Mouse (Mus musculus) intestine, embryonic 14.5 days (tissue): Measurements from ENCODE around the gene Scube2. TPM values are rescaled to one million over a fixed set of nuclear protein-coding genes. Genes with fewer than 3 reads are reported as not detected.

Experiments used
- ATAC-seq: fragments of 200-750 bp; cut with Nextera tagmentation; replicated peaks from 2 replicates; pipeline ENCODE4 v1.8.0; 2017; ENCODE audit warnings: low read depth, moderate number of reproducible peaks, moderate TSS enrichment, moderate library complexity; ENCODE audit not compliant: low FRiP score, low TSS enrichment
- DNase-seq: peaks from one replicate; pipeline ENCODE4 v3.0.0-alpha.2; 2018; ENCODE audit warnings: low spot score
- H3K27ac ChIP-seq: fragments of 300-500 bp; sonication (generic); 2 replicates; pipeline ENCODE4 v1.5.1; 2014; ENCODE audit warnings: low read depth, mild to moderate bottlenecking, control low read depth
- H3K27me3 ChIP-seq: fragments of 300-500 bp; sonication (generic); replicated peaks from 2 replicates; pipeline ENCODE4 v1.6.1; 2014; ENCODE audit warnings: low read length, control low read depth; ENCODE audit not compliant: control insufficient read depth, insufficient read depth
- H3K36me3 ChIP-seq: fragments of 300-500 bp; sonication (generic); 2 replicates; pipeline ENCODE4 v1.6.1; 2014; ENCODE audit warnings: low read length, control low read depth; ENCODE audit not compliant: control insufficient read depth, insufficient read depth
- H3K4me1 ChIP-seq: fragments of 300-500 bp; sonication (generic); replicated peaks from 2 replicates; pipeline ENCODE4 v1.6.1; 2014; ENCODE audit warnings: low read length, control low read depth, mixed read lengths; ENCODE audit not compliant: control insufficient read depth, insufficient read depth
- H3K4me2 ChIP-seq: fragments of 300-500 bp; sonication (generic); 2 replicates; pipeline ENCODE4 v1.6.1; 2014; ENCODE audit warnings: low read length
- H3K4me3 ChIP-seq: fragments of 300-500 bp; sonication (generic); 2 replicates; pipeline ENCODE4 v1.5.1; 2014; ENCODE audit warnings: low read depth, low read length, control low read depth, mixed read lengths
- H3K9ac ChIP-seq: fragments of 300-500 bp; sonication (generic); 2 replicates; pipeline ENCODE4 v1.6.1; 2014; ENCODE audit warnings: mild to moderate bottlenecking, low read length
- H3K9me3 ChIP-seq: fragments of 300-500 bp; sonication (generic); 2 replicates; pipeline ENCODE4 v1.6.1; 2016; ENCODE audit warnings: low read length, control low read depth; ENCODE audit not compliant: control insufficient read depth
- WGBS: fragments of 180-500 bp; shearing (Covaris S2); extraction: QIAGEN DNeasy Blood & Tissue Kit; methylation state at CpG from one replicate; pipeline ENCODE4 v1.1.7; 2014; 5-methylcytosine and 5-hydroxymethylcytosine counted together
- polyA plus RNA-seq: library from polyadenylated mRNA; unstranded; fragments of >200 nt; fragmentation: Nextera tagmentation; extraction: Ambion mirVana; gene quantifications from 2 replicates; pipeline ENCODE4 v1.2.1, GENCODE M21; 2014

Gene Scube2
- polyA plus RNA-seq, 1 experiment from 2014 or later = 1.6 TPM

DNA sequence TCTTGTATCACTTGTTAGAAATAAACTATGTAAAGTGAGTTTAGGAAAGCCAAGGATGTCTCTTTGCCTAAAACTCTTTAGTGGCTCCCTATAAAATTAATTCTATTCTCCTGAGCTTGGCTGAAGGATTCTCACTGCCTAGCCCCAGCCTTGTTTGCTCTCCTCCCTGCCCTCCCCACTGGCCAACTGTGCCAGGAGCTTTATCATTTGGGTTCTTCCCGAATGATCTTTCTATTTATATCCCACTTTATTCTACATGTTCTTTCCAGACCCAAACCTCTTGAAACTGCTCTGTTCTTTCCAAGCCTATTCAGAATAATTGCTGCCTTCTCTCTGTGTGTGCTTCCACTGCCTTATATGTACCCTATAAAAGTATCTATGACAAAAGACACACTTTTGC is 62.0 kb downstream of the Scube2 start:
- Histone ChIP-seq H3K4me3 (no peak overlapping the region), H3K27me3 (no peaks in the 10 kb centered on the region), H3K9ac (no peak overlapping the region), H3K9me3 (no peaks in the 10 kb centered on the region), H3K36me3 (no peaks in the 10 kb centered on the region), H3K27ac (no peak overlapping the region), H3K4me2 (no peak overlapping the region), H3K4me1 (no peaks in the 10 kb centered on the region)
- WGBS = 42% methylated on average over 1 of the region's 1 CpGs
- no peak for DNase-seq
- no peak for ATAC-seq

DNA sequence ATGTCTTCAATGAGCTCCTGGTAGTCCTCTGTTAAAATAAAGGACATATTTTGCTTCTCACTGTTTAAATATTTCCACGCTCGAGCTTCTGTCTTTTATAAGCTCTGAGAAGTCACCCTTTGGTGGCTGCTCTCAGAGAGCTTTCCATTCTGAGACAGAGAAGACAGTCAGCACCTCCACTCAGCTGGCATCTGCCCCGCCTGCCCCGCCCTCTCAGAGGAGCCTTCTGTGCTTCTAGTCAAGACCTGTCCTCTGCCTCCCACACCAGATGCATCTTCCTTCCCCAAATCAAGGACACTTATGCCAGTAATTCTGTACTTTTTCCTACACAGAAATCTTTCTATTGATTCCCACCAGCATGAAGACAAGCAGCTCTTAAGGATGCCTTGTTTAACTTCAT is 64.9 kb downstream of the Scube2 start:
- H3K36me3 ChIP-seq = no peaks in the 10 kb centered on the region
- H3K4me2 ChIP-seq = no peak overlapping the region
- 83% methylated on average over 4 of the region's 4 CpGs for WGBS
- no peaks in the 10 kb centered on the region for H3K4me1 ChIP-seq
- no peak overlapping the region for H3K4me3 ChIP-seq
- H3K27ac ChIP-seq = no peak overlapping the region
- DNase-seq = no peak
- H3K9me3 ChIP-seq = no peaks in the 10 kb centered on the region
- no peak overlapping the region for H3K9ac ChIP-seq
- no peaks in the 10 kb centered on the region for H3K27me3 ChIP-seq
- ATAC-seq = no peak

DNA sequence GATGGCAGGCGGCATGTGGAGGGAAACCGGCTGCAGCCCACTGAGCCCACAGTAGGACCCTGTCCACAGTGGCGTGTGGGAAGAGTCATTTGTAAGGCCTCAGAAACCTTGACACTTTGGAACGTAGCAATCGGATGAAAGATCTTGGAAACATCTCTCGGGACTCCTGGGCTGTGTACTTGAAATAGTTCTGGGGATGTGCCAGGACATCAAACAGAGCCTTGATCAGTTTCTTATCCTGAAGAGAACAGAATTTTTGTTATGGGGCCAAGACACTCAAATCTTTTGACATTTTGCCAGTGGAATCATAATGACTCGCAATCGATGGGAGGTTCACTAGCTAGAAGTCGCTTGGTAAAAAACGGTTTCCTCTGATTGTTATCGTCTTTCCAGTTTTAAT is 66.3 kb downstream of the Scube2 start:
- Histone ChIP-seq H3K9ac (no peak overlapping the region), H3K36me3 (no peaks in the 10 kb centered on the region), H3K9me3 (no peaks in the 10 kb centered on the region), H3K4me3 (no peak overlapping the region), H3K4me2 (no peak overlapping the region), H3K27me3 (no peaks in the 10 kb centered on the region), H3K27ac (no peak overlapping the region), H3K4me1 (no peaks in the 10 kb centered on the region)
- 69% methylated on average over 11 of the region's 11 CpGs for WGBS
- ATAC-seq (no peak), DNase-seq (no peak)

DNA sequence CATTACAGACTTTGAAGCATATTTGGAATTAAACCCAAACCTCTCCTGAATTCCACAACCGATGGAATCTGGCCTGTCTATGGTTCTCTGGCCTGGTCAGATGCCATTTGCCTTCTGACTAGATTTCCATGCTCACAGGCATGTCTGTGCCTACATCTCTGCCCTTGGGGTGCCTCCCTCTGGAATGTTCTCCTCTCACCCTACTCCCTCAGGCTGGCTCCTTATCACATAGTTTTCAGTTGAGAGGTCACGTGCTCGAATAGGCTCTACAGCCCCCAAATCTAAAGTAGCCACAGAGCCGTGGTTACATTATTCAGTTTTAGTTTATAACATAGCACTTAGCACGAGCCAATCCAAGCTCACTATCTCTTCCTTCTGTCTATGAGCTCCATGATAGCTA is 69.9 kb downstream of the Scube2 start:
- H3K9ac ChIP-seq = no peak overlapping the region
- H3K36me3 ChIP-seq = no peaks in the 10 kb centered on the region
- H3K4me1 ChIP-seq = no peaks in the 10 kb centered on the region
- DNase-seq (no peak), ATAC-seq (no peak)
- H3K4me3 ChIP-seq = no peak overlapping the region
- no peaks in the 10 kb centered on the region for H3K27me3 ChIP-seq
- no peak overlapping the region for H3K27ac ChIP-seq
- 59% methylated on average over 5 of the region's 5 CpGs for WGBS
- no peaks in the 10 kb centered on the region for H3K9me3 ChIP-seq
- H3K4me2 ChIP-seq = no peak overlapping the region

DNA sequence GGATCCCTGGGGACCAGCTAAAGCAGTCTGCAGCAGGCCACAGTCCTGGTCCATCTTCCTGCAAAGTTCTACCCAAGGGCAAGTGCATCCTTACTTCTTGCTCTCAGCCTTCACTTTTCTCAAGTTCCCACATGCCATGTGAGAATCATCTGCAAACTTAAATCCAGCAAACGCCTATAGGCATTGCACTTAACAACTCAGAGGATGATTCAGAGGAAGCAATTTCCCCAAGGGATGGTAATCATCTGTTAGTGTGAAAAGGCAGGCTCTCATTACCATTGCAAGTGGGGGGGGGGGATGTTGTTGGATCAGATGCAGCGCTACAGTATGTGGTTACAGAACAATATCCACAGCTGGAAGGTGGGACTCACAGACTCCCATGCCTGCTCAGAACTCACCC is 70.9 kb downstream of the Scube2 start:
- no peak overlapping the region for H3K4me2 ChIP-seq
- H3K27me3 ChIP-seq = no peaks in the 10 kb centered on the region
- H3K36me3 ChIP-seq = no peaks in the 10 kb centered on the region
- H3K9ac ChIP-seq = no peak overlapping the region
- 77% methylated on average over 2 of the region's 2 CpGs for whole genome bisulfite sequencing
- ATAC-seq (no peak), DNase-seq (no peak)
- H3K9me3 ChIP-seq = no peaks in the 10 kb centered on the region
- H3K4me1 ChIP-seq = no peaks in the 10 kb centered on the region
- H3K27ac ChIP-seq = no peak overlapping the region
- H3K4me3 ChIP-seq = no peak overlapping the region

DNA sequence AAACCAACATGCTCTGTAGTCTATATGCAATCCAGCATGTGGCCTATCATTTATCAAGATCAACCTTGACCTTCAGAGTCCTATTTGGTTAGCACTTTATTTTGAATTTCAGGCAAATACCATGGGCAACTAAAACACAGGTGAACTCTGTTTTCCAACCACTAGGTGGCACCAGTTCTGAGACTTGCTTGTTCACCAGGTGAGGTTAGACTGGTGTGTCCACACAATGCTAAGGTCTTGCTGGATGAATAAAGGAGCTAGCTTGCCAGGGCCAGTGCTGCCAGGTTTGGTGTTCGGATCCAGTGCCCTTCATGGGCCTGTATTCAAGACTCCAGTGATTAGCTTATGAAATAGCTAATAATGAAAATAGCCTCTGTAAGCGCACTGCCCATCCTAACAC is 72.7 kb downstream of the Scube2 start:
- H3K9me3 ChIP-seq = no peaks in the 10 kb centered on the region
- no peaks in the 10 kb centered on the region for H3K36me3 ChIP-seq
- H3K4me1 ChIP-seq = no peaks in the 10 kb centered on the region
- H3K27me3 ChIP-seq = no peaks in the 10 kb centered on the region
- ATAC-seq (peak; percentile 58; the same call in 1 of the 2 replicates), DNase-seq (peak; percentile 75)
- no peak overlapping the region for H3K4me3 ChIP-seq
- 83% methylated on average over 2 of the region's 2 CpGs for WGBS
- H3K4me2 ChIP-seq = no peak overlapping the region
- no peak overlapping the region for H3K27ac ChIP-seq
- H3K9ac ChIP-seq = no peak overlapping the region

DNA sequence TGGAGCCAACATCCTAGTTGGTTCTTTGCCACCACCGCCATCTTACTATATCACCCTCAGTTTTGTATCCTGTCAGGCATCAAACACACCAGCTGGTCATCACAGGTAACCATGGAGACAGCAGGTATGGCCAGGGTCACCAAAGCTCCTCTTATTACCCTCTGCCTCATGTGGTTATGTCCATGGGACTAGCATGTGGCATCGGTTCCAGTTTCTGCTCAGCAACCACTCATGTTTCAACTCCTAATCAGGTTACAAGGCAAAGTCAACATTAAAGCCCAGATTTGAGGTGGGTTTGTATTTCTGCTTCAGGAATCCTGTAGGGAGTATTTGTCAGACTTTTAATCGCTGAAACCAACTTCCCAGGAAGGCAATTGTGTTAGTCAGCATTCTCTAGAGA is 74.7 kb downstream of the Scube2 start:
- WGBS = 72% methylated on average over 3 of the region's 3 CpGs
- DNase-seq (no peak), ATAC-seq (no peak)
- Histone ChIP-seq H3K9ac (no peak overlapping the region), H3K4me1 (no peaks in the 10 kb centered on the region), H3K27ac (no peak overlapping the region), H3K4me3 (no peak overlapping the region), H3K27me3 (no peaks in the 10 kb centered on the region), H3K36me3 (no peaks in the 10 kb centered on the region), H3K9me3 (no peaks in the 10 kb centered on the region), H3K4me2 (no peak overlapping the region)

DNA sequence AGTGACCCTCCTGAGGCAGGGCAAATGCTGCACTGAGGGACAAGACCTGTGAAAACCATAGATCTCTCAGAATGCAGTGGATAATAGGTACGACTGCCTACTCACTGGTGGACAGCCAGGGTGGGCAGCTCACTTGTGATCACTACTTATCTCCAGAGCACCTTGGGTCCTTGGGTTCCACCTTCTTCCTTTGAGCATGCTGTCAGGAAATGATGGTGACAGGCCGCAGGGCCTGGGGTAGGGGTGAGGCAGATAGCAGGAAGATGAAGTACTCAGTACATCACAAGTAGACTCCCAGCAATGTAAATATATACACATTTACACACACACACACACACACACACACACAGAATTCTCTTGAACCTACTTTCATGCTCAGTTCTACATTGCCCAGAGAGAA is 77.6 kb downstream of the Scube2 start:
- Histone ChIP-seq H3K4me1 (no peaks in the 10 kb centered on the region), H3K9me3 (no peaks in the 10 kb centered on the region), H3K36me3 (no peaks in the 10 kb centered on the region), H3K4me3 (no peak overlapping the region), H3K27ac (no peak overlapping the region), H3K27me3 (peaks cover 5% of the 10 kb centered on the region), H3K4me2 (no peak overlapping the region), H3K9ac (no peak overlapping the region)
- ATAC-seq = no peak
- WGBS = 81% methylated on average over 2 of the region's 2 CpGs
- no peak for DNase-seq

DNA sequence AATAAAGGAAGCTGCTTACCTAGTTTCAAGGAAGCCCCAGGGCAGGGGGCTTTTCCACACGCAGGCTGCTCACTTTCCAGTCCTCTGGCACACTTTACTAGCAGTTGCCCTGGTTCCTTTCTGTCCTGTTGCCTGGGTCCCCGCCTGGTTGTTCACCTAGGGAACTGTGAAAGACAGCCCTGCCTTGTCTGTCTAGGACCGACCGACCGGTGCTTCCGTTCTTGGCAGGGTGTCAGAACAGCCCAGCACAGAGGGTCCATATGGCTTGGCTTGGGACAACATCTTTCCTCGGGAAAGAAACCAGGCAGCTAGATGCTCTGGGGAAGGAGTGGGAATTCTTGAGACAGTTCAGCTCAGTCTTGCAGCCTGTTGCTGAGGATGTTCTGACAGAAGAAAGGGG is 82.2 kb downstream of the Scube2 start:
- WGBS = 39% methylated on average over 7 of the region's 7 CpGs
- Histone ChIP-seq H3K4me3 (no peak overlapping the region), H3K27me3 (peaks cover 49% of the 10 kb centered on the region), H3K9me3 (no peaks in the 10 kb centered on the region), H3K27ac (no peak overlapping the region), H3K36me3 (no peaks in the 10 kb centered on the region), H3K4me2 (no peak overlapping the region), H3K4me1 (peaks cover 6% of the 10 kb centered on the region; the same call in 1 of the 2 replicates), H3K9ac (no peak overlapping the region)
- DNase-seq = no peak
- ATAC-seq = no peak
